Mouse (Mus musculus) kidney, adult 9 months (tissue): ENCODE measurements around the gene Gm3020.
"Not testable (repeated sequence)": the region's sequence is repeated elsewhere in the genome, so short reads cannot be mapped to it uniquely, and the experiment has no call there.

Experiments used
- DNase-seq: peaks from one replicate; pipeline ENCODE4 v3.0.0; 2022

The Gm3020 gene

DNA sequence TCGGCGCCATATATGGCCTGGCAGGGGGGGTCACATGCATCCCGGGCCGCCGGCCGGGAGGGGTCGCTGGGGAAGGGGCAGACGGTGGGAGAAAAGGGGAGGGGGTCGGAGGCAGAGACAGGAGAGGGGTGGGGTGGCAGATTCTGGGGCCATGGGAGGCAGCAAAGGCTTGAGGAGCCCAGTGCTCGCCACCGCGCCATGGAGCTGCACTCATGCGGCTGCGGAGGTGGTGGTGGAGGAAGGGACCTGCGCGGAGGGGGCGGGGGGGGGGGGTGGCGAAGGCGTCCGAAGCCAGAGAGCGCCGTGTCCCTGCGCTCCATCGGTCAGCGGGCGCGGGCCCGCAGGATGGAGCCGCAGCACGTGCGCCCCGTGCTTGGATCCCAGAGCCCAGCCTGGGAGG lies at the start of gene Gm3020:
TSS of gene Gm3020 (plus strand) at position 301 of the 400 bp plus-strand sequence.
- not testable (repeated sequence) for DNase-seq

DNA sequence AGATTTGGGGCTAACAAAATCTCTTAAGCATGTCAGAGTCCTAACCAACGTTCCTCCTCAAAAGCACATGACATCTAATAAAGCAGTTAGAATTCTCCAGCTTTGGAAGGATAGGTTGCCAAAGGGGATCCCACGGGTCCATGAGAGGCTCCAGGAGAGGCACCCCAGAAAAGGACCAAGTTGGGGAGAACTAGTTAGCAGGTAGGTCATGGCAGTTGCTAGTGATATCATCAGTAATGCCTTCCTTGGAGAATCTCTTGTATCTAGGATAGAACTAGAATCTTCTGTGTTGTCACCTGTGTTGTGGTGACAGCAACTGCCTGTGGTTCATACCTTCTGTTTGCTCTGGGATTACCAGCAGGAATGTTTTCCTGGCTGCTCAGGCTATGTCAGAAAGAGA lies 17.6 kb upstream of the Gm3020 start, which contains the start of gene Gm3012:
TSS of gene Gm3012 (plus strand) at position 301 of the 400 bp plus-strand sequence.
- DNase-seq = not testable (repeated sequence)

DNA sequence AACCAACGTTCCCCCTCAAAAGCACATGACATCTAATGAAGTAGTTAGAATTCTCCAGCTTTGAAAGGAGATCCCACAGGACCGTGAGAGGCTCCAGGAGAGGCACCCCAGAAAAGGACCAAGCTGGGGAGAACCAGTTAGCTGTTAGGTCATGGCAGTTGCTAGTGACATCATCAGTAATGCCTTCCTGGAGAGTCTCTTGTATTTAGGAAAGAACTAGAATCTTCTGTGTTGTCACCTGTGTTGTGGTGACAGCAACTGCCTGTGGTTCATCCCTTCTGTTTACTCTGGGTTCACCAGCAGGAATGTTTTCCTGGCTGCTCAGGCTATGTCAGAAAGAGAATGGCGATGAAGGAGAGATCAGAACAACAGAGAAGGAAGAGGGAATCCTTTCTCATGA lies 36.7 kb downstream of the Gm3020 start, which contains the start of gene Gm3043:
TSS of gene Gm3043 (plus strand) at position 301 of the 400 bp plus-strand sequence.
- DNase-seq = not testable (repeated sequence)
